Mouse (Mus musculus): ENCODE data around the gene Tas2r138. TPM values are rescaled to one million over a fixed set of nuclear protein-coding genes. Genes with fewer than 3 reads are reported as not detected.

The Tas2r138 gene
- total RNA-seq, 2 experiments from 2014 or later = not detected

Other genes starting within 250 kb of the Tas2r138 start
- gene E330009J07Rik, start 177.2 kb downstream of the Tas2r138 start, total RNA-seq (2021) = 10 to 100 TPM; 46.2 to 48.4 TPM
- gene Wee2, start 174.2 kb downstream of the Tas2r138 start, total RNA-seq (2021) = under 1 TPM in 1 of 2 experiments, not detected in 1; 0.33 TPM
- gene Ssbp1, start 142.0 kb downstream of the Tas2r138 start, total RNA-seq (2021) = 10 to 100 TPM; 33.9 to 36.0 TPM
- gene Tas2r137, start 122.1 kb downstream of the Tas2r138 start, total RNA-seq (2021) = under 1 TPM in 1 of 2 experiments, not detected in 1; 0.32 TPM
- gene Tas2r108, start 119.8 kb downstream of the Tas2r138 start, total RNA-seq (2021) = under 1 TPM; 0.35 to 0.38 TPM
- gene Prss37, start 93.8 kb downstream of the Tas2r138 start, total RNA-seq (2021) = not detected
- gene Olfr461, start 58.3 kb downstream of the Tas2r138 start, total RNA-seq (2021) = not detected
- gene Olfr460, start 43.8 kb downstream of the Tas2r138 start, total RNA-seq (2021) = not detected
- gene Clec5a, start 27.5 kb downstream of the Tas2r138 start, total RNA-seq (2021) = 1 to 10 TPM in 1 of 2 experiments, under 1 TPM in 1; 0.96 to 1.1 TPM
- gene Mgam, start 15.5 kb upstream of the Tas2r138 start, total RNA-seq (2021) = not detected